Mouse (Mus musculus) heart, embryonic 15.5 days (tissue): Measurements from ENCODE around the gene Cmc2. TPM values are rescaled to one million over a fixed set of nuclear protein-coding genes. Genes with fewer than 3 reads are reported as not detected.

ENCODE experiments used
- ATAC-seq: fragments of 200-750 bp; cut with Nextera tagmentation; replicated peaks from 2 replicates; pipeline ENCODE4 v1.8.0; 2017; ENCODE audit warnings: low read depth, moderate TSS enrichment; ENCODE audit not compliant: insufficient number of reproducible peaks, insufficient read depth, low FRiP score
- H3K27ac ChIP-seq: fragments of 300-500 bp; sonication (generic); 2 replicates; pipeline ENCODE4 v1.5.1; 2015; ENCODE audit warnings: mild to moderate bottlenecking, inconsistent platforms
- H3K27me3 ChIP-seq: fragments of 300-500 bp; sonication (generic); 2 replicates; pipeline ENCODE4 v1.6.1; 2015; ENCODE audit warnings: inconsistent platforms
- H3K36me3 ChIP-seq: fragments of 300-500 bp; sonication (generic); 2 replicates; pipeline ENCODE4 v1.6.1; 2015; ENCODE audit warnings: mild to moderate bottlenecking, inconsistent platforms
- H3K4me1 ChIP-seq: fragments of 300-500 bp; sonication (generic); replicated peaks from 2 replicates; pipeline ENCODE4 v1.6.1; 2015; ENCODE audit warnings: inconsistent platforms
- H3K4me2 ChIP-seq: fragments of 300-500 bp; sonication (generic); 2 replicates; pipeline ENCODE4 v1.6.1; 2015; ENCODE audit warnings: inconsistent platforms, mild to moderate bottlenecking, moderate library complexity
- H3K4me3 ChIP-seq: fragments of 300-500 bp; sonication (generic); 2 replicates; pipeline ENCODE4 v1.5.1; 2015; ENCODE audit warnings: mild to moderate bottlenecking, inconsistent platforms
- H3K9ac ChIP-seq: fragments of 300-500 bp; sonication (generic); 2 replicates; pipeline ENCODE4 v1.6.1; 2015; ENCODE audit warnings: mild to moderate bottlenecking, inconsistent platforms
- H3K9me3 ChIP-seq: fragments of 300-500 bp; sonication (generic); replicated peaks from 2 replicates; pipeline ENCODE4 v1.6.1; 2016; ENCODE audit warnings: inconsistent platforms
- WGBS: fragments of 180-500 bp; shearing (Covaris S2); methylation state at CpG from one replicate; pipeline ENCODE4 v1.1.7; 2015; ENCODE audit warnings: mixed read lengths; 5-methylcytosine and 5-hydroxymethylcytosine counted together
- polyA plus RNA-seq: library from polyadenylated mRNA; unstranded; fragments of >200 nt; fragmentation: Nextera tagmentation; extraction: Ambion mirVana; gene quantifications from 2 replicates; pipeline ENCODE4 v1.2.1, GENCODE M21; 2015

The Cmc2 gene
- polyA plus RNA-seq: 98.4 and 142 TPM in 2 replicates

DNA sequence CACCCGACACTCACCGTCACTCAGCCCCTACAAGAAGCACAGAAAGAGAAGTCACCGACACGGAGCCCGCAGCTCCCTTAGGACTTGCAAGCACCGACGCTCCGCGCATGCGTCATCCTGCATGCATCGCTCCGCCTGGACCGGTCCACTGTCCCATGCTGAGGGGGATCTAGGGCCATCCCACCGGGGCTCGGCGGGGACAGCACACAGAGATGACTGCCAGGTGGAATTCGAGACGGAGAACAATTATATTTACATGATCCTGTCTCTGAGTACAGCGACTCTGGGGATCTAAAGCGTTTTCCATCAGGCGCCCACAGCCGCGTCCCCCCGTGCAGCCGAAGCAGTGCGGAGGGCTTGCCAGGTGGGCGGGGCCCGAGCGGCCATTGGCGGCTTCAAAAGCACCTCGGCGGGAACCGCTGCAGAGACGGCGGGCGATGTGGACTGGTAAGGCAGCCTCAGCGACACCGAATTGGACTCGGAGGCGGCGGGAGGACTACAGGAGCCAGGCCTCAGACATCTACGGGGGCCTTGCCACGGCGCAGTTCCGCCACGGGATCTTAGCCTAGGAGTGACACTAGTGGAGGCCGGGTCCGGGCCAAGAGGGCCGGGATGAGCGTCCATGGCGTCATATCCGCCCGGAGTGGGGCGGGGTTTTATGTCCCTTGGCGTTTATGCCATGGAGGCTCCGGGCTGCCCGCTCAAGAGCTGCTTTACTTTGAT, at the start of gene Cmc2, which contains the start of gene Cenpn:
Cmc2 (minus strand) TSS at position 119 of the 723 bp plus-strand sequence.
Cenpn (plus strand) TSS at position 394 of the 723 bp plus-strand sequence.
- Histone ChIP-seq H3K4me2 (peak within 1 kb of the TSS; percentile 72), H3K9ac (peak within 1 kb of the TSS; percentile 76), H3K27ac (peak within 1 kb of the TSS; percentile 96), H3K27me3 (no peaks in the 10 kb centered on the region), H3K4me3 (peak within 1 kb of the TSS; percentile 81), H3K9me3 (no peaks in the 10 kb centered on the region), H3K36me3 (peaks cover 3% of the 10 kb centered on the region; the same call in 1 of the 2 replicates), H3K4me1 (peaks cover 13% of the 10 kb centered on the region)
- ATAC-seq: peak; percentile 92
- WGBS: under 1% methylated on average over 57 of the region's 57 CpGs

DNA sequence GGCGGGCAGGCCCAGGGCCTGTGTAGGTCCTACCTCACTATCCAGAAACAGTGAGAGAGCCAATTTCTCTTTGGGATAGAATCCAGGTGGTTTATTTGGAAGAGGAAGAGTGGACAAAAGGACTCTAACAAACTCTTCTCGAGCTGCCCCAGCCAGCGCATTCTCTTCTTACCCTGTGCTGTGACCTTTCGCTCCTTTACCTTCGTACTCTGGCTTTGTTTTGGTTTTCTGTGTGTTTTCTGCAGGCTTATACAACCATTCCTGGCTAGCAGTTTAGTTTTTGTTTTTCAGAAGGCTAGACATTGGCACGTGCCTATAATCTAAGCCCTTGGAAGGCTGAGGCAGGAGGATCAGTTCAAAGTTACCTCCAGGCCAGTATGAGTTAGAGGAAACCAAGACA, 48.3 kb upstream of the Cmc2 start:
- H3K4me2 ChIP-seq: no peak overlapping the region
- 82% methylated on average over 6 of the region's 6 CpGs for WGBS
- no peaks in the 10 kb centered on the region for H3K27me3 ChIP-seq
- H3K27ac ChIP-seq: no peak overlapping the region
- ATAC-seq: no peak
- H3K4me3 ChIP-seq: no peak overlapping the region
- no peaks in the 10 kb centered on the region for H3K36me3 ChIP-seq
- H3K9ac ChIP-seq: no peak overlapping the region
- no peaks in the 10 kb centered on the region for H3K9me3 ChIP-seq
- no peaks in the 10 kb centered on the region for H3K4me1 ChIP-seq

DNA sequence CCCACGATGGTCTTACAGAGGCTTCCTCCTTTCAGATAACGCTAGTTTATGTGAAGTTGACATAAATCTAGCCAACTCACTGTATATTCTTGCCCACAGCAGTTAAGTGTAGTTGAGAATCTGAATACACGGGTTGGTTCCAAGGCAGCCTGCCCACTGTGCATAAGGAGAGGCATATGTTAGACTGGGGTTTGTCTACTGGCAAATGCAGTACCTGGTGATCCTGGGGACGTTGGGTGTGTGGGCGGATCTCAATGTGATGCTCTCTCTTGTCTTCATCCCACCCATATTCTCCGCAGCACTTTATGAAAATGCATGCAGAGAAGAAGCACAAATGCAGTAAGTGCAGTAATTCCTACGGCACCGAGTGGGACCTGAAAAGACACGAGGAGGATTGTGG, 33.2 kb upstream of the Cmc2 start:
- Histone ChIP-seq H3K9me3 (no peaks in the 10 kb centered on the region), H3K9ac (no peak overlapping the region), H3K4me2 (no peak overlapping the region), H3K4me1 (peaks cover 12% of the 10 kb centered on the region), H3K27me3 (no peaks in the 10 kb centered on the region), H3K36me3 (peaks cover 39% of the 10 kb centered on the region), H3K4me3 (no peak overlapping the region), H3K27ac (no peak overlapping the region)
- ATAC-seq: no peak
- 89% methylated on average over 9 of the region's 9 CpGs for WGBS

DNA sequence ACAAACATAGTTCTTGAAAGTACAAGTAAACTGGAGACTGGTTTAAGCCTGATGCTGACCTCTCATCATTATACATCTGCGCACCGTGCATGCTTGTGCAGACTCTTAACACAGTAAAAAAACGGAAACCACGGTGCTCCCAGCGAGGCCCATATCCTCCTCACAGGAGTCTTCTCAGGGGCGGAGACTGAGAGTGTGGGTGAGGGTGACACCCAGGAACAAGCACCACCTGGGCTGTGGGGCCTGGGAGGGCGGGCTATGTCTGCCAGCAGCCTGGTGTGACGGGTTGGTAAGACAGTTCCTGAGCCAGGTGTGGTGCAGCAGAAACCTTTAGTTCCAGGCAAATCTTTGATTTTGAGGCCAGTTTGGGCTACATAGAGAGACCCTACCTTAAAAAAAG, 31.2 kb upstream of the Cmc2 start:
- H3K4me3 ChIP-seq: no peak overlapping the region
- peaks cover 24% of the 10 kb centered on the region for H3K4me1 ChIP-seq
- peaks cover 28% of the 10 kb centered on the region for H3K36me3 ChIP-seq
- no peaks in the 10 kb centered on the region for H3K9me3 ChIP-seq
- no peaks in the 10 kb centered on the region for H3K27me3 ChIP-seq
- 85% methylated on average over 8 of the region's 8 CpGs for WGBS
- H3K4me2 ChIP-seq: no peak overlapping the region
- no peak overlapping the region for H3K9ac ChIP-seq
- no peak overlapping the region for H3K27ac ChIP-seq
- ATAC-seq: no peak

DNA sequence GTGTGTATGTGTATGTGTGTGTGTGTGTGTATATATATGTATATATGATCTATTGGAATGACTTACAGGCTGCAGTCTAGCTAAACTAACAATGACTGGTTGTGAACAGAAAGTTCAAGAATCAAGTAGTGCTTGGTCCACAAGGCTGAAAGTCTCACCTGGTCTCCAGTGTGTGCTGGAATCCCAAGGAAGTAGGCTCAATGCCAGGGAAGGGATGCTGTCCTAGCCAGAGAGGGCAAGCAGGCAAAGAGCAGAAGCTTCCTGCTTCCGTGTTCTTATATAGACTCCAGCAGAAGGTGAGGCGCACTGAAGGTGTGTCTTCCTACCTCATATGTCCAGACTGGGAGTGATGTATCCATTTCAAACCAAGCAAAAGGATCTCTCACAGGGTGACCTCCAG, 30.5 kb upstream of the Cmc2 start:
- Histone ChIP-seq H3K4me3 (no peak overlapping the region), H3K36me3 (peaks cover 21% of the 10 kb centered on the region), H3K4me2 (no peak overlapping the region), H3K27me3 (no peaks in the 10 kb centered on the region), H3K27ac (peak overlapping the region; percentile 54; the same call in 1 of the 2 replicates), H3K9ac (no peak overlapping the region), H3K4me1 (peaks cover 30% of the 10 kb centered on the region), H3K9me3 (no peaks in the 10 kb centered on the region)
- WGBS: 88% methylated on average over 2 of the region's 2 CpGs
- no peak for ATAC-seq

DNA sequence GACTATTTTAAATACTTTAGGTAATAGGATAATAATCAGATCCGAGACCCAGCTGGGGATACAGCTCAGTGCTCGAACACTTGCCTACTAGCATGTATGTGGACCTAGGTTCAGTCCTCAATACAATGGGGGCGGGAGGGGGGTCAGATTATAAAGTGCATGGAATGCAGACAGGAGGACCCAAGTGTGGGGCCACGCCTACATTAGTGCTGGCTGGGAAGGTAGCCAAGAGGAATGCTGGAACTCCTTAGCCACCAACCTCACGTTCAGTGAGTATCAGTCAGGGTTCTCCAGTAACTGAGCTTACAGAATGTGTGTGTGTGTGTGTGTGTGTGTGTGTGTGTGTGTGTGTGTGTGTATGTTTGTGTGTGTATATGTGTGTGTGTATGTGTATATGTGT, 30.1 kb upstream of the Cmc2 start:
- no peaks in the 10 kb centered on the region for H3K9me3 ChIP-seq
- no peaks in the 10 kb centered on the region for H3K27me3 ChIP-seq
- no peak overlapping the region for H3K9ac ChIP-seq
- no peak overlapping the region for H3K4me3 ChIP-seq
- no peak overlapping the region for H3K4me2 ChIP-seq
- H3K36me3 ChIP-seq: peaks cover 17% of the 10 kb centered on the region
- ATAC-seq: peak; percentile 65; the same call in 1 of the 2 replicates
- 37% methylated on average over 5 of the region's 5 CpGs for WGBS
- H3K4me1 ChIP-seq: peaks cover 34% of the 10 kb centered on the region
- H3K27ac ChIP-seq: peak overlapping the region; percentile 54

DNA sequence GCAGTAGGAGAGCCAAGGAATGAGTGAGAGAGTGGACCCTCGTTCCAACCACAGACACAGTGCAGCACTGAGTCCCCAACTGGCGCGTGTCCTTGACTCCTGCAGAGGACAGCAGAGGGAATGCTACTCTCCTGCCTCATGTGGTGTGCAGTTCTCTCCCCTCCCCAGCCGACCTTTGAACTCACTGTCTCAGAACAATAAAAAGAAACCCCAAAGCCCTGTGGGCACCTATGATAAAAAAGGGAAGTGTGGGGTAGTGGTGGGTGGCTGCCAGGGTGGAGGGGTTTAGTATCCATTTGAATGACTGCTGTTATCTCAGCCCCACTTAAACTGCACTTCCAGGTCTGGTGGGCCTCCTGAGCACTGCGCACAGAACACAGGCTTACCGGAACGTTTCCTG, 26.3 kb upstream of the Cmc2 start:
- Histone ChIP-seq H3K4me2 (peak overlapping the region; percentile 3; the same call in 1 of the 2 replicates), H3K4me3 (no peak overlapping the region), H3K27ac (peak overlapping the region; percentile 89), H3K9ac (peak overlapping the region; percentile 11; the same call in 1 of the 2 replicates), H3K4me1 (peaks cover 64% of the 10 kb centered on the region), H3K36me3 (no peaks in the 10 kb centered on the region), H3K27me3 (no peaks in the 10 kb centered on the region), H3K9me3 (no peaks in the 10 kb centered on the region)
- WGBS: 58% methylated on average over 7 of the region's 7 CpGs
- ATAC-seq: no peak

DNA sequence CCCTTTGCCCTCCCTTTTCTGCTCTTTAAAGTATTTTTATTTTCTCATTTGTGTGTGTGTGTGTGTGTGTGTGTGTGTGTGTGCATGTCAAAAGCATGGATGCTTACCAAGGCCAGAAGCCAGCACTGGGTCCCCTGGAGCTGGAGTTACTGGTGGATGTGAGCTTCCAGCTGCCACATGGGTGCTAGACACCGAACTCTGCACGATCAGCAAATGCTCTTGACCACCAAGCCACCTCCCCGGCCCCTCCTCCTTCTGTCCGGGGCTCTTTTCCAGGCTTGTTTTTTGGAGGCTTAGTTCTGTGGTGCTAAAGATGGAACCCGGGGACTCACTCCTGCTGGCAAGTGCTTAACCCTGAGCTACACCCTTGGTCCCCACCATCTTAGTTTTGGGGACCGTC, 25.6 kb upstream of the Cmc2 start:
- Histone ChIP-seq H3K36me3 (no peaks in the 10 kb centered on the region), H3K4me2 (peak overlapping the region; percentile 86), H3K27ac (peak overlapping the region; percentile 89), H3K9ac (peak overlapping the region; percentile 39; the same call in 1 of the 2 replicates), H3K4me3 (peak overlapping the region; percentile 38), H3K4me1 (peaks cover 61% of the 10 kb centered on the region), H3K9me3 (no peaks in the 10 kb centered on the region), H3K27me3 (no peaks in the 10 kb centered on the region)
- no peak for ATAC-seq
- 55% methylated on average over 6 of the region's 6 CpGs for WGBS

DNA sequence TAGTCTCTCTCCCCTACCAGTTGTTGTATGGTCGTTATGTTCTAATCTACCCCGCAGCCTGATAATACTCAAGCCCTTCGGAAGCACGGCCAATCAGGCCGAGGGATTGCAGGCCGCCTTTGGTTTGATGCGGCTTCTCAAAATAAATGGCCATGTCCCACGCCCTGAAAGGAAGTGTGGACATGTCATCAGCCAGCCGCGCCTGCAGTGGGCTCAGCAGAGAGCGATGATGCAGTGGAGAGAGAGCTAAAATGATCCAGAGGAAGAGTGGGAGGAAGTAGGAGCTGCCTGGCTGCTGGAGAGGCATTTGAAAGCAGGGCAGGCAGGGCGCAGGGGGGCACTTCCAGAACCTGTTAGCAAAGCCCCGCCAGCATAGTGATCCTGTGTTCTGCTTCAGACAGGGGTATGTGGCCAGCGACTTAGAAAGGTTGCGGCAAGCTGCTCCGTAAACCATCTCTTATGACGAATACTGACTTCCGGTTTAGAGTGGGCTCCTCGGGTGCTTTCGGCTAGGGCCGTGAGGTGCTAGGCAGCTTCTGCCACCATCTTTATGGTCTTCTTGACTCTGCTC, 25.1 kb upstream of the Cmc2 start:
- Histone ChIP-seq H3K27ac (peak overlapping the region; percentile 89), H3K27me3 (no peaks in the 10 kb centered on the region), H3K4me2 (peak overlapping the region; percentile 86), H3K9ac (peak overlapping the region; percentile 39), H3K36me3 (no peaks in the 10 kb centered on the region), H3K4me3 (peak overlapping the region; percentile 38), H3K9me3 (no peaks in the 10 kb centered on the region), H3K4me1 (peaks cover 58% of the 10 kb centered on the region)
- ATAC-seq: peak; percentile 56
- 24% methylated on average over 21 of the region's 21 CpGs for WGBS

DNA sequence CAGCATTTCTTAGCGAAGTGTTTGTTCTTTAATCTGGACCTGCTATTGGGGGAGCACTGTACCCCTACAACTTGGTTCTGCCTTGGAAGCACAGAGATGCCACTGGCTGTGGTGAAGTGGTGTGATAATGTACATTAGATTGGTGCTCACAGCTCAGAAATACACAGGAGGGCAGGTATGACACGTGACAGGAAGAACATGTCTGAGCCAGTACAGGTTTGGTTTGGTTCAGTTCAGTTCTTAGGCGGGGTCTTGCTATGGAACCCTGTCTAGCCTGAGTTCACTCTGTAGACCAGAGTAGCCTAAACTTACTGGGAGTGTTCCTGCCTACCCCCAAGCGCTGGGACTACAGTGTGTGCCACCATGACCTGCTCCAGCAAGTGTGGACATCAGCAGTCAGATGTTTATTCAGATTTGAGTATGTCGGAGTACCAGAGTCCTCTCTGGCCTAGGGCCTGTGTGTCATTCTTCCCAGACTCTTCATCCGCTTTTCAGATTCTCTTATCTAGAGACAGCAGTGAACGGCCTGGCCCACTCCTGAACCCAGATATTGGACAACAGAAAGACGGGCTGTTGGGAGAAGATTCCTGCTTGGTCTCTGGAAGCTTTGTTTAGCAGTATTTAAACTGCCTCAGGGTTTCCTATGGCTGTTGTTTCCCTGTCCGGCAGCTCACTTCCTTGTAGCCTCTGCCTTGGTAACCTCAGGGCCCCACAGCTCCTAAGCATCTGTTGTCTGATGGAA, 24.1 kb upstream of the Cmc2 start:
- H3K9ac ChIP-seq: no peak overlapping the region
- 55% methylated on average over 9 of the region's 9 CpGs for WGBS
- H3K4me3 ChIP-seq: no peak overlapping the region
- no peaks in the 10 kb centered on the region for H3K9me3 ChIP-seq
- ATAC-seq: no peak
- H3K4me2 ChIP-seq: peak overlapping the region; percentile 86
- no peaks in the 10 kb centered on the region for H3K27me3 ChIP-seq
- peak overlapping the region; percentile 89 for H3K27ac ChIP-seq
- H3K4me1 ChIP-seq: peaks cover 52% of the 10 kb centered on the region
- no peaks in the 10 kb centered on the region for H3K36me3 ChIP-seq

DNA sequence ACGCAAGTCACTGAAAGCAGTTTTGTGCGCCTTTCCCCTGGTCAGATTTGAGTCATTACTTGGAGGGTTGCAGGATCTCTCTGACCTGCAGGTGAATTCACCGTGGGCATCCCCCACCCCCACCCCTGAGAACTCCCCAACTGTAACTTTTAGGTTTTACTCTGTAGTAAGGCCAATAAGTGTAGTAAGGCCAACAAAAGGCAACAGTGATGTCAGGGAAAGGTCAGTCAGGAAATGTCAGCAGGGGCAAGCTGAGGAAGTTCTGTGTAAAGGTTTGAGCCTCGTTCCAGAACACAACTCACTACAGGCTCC, 23.1 kb upstream of the Cmc2 start:
- peak overlapping the region; percentile 98 for H3K4me3 ChIP-seq
- ATAC-seq: no peak
- no peaks in the 10 kb centered on the region for H3K9me3 ChIP-seq
- H3K27me3 ChIP-seq: no peaks in the 10 kb centered on the region
- H3K9ac ChIP-seq: peak overlapping the region; percentile 94
- H3K4me2 ChIP-seq: peak overlapping the region; percentile 86
- no peaks in the 10 kb centered on the region for H3K36me3 ChIP-seq
- WGBS: 12% methylated on average over 4 of the region's 4 CpGs
- no peak overlapping the region for H3K27ac ChIP-seq
- peaks cover 52% of the 10 kb centered on the region for H3K4me1 ChIP-seq
